Mouse (Mus musculus) left cerebral cortex, adult 2 months (tissue): Measurements from ENCODE around the gene Gm10642. TPM values are rescaled to one million over a fixed set of nuclear protein-coding genes. Genes with fewer than 3 reads are reported as not detected.

ENCODE experiments used
- DNase-seq, 2 experiments: peaks; one replicate each; pipeline ENCODE4 v3.0.0; 2021 to 2022; ENCODE audit warnings: low spot score in 2 of 2, mixed read lengths in 1 of 2; ENCODE audit errors: extremely low spot score in 1 of 2
- H3K27ac ChIP-seq: fragments of 200-600 bp; 2 replicates; pipeline ENCODE4 v1.8.1; 2022
- H3K4me3 ChIP-seq: fragments of 200-600 bp; 2 replicates; pipeline ENCODE4 v1.8.1; 2022
- CTCF ChIP-seq: fragments of 200-600 bp; IDR thresholded peaks from 2 replicates; pipeline ENCODE4 v1.8.1; 2022; ENCODE audit warnings: antibody characterized with exemption, mild to moderate bottlenecking, moderate library complexity
- intact Hi-C: fragments of 180-260 bp; cut with DNase I; formaldehyde crosslinking; loops from one replicate; pipeline ENCODE4 v1.15.1; 2025
- total RNA-seq, 2 experiments: library from RNA; stranded (reverse); gene quantifications; 2 replicates each; pipeline ENCODE4 v1.2.3; 2021

Gene Gm10642
- total RNA-seq, 2 experiments from 2014 or later: 1.5 to 1.6 TPM

- intact Hi-C loops: loop anchor here (5.0 kb wide), 2 partner anchors 172 to 402 kb away; no protein-coding TSS in a partner anchor
- no peak for TF ChIP-seq CTCF
- DNase-seq: no peak
Observed at GRCm38 (mm10) chr9:70675117-70675516, 19.1 kb downstream of the Gm10642 start.

GRCm38 (mm10) chr9:70675961-70676360 lies 19.9 kb downstream of the Gm10642 start:
- no peak overlapping the region for H3K27ac ChIP-seq
- no peak overlapping the region for H3K4me3 ChIP-seq
- intact Hi-C loops: loop anchor here (5.0 kb wide), 2 partner anchors 171 to 401 kb away; no protein-coding TSS in a partner anchor
- no peak; the same call in 1 of the 2 replicates for TF ChIP-seq CTCF
- no peak for DNase-seq

More at GRCm38 (mm10) chr9:70675117-70675516, 19.1 kb downstream of the Gm10642 start:
- Histone ChIP-seq H3K4me3 (no peak overlapping the region), H3K27ac (no peak overlapping the region)

GRCm38 (mm10) chr9:70678682-70679131 lies 22.7 kb downstream of the Gm10642 start, which contains the start of gene Adam10:
Gene Adam10, plus strand, starts transcription at chr9:70678997.
- TF ChIP-seq CTCF: no peak
- intact Hi-C loops: loop anchor here (1.0 to 5.0 kb wide), 3 partner anchors 21 to 399 kb away; partner anchors contain the start of gene Mindy2
- peak; percentile 98 to 99 for DNase-seq

GRCm38 (mm10) chr9:70679132-70680091 lies 23.4 kb downstream of the Gm10642 start:
- no peak for TF ChIP-seq CTCF
- peak overlapping the region; percentile 91 for H3K4me3 ChIP-seq
- peak in 1 of 2 experiments; percentile 50 for DNase-seq
- intact Hi-C loops: loop anchor here (5.0 kb wide), 2 partner anchors 168 to 398 kb away; no protein-coding TSS in a partner anchor
- peak overlapping the region; percentile 95 for H3K27ac ChIP-seq

More at GRCm38 (mm10) chr9:70678682-70679131, 22.7 kb downstream of the Gm10642 start, which contains the start of gene Adam10:
- Histone ChIP-seq H3K27ac (peak within 1 kb of the TSS; percentile 95), H3K4me3 (peak within 1 kb of the TSS; percentile 91)

GRCm38 (mm10) chr9:70682202-70682601 lies 26.2 kb downstream of the Gm10642 start:
- no peak overlapping the region for H3K27ac ChIP-seq
- intact Hi-C loops: no loop called here
- TF ChIP-seq CTCF: no peak
- DNase-seq: no peak
- H3K4me3 ChIP-seq: no peak overlapping the region

- TF ChIP-seq CTCF: no peak
- no peak for DNase-seq
- Histone ChIP-seq H3K27ac (no peak overlapping the region), H3K4me3 (no peak overlapping the region)
- intact Hi-C loops: no loop called here
Observed at GRCm38 (mm10) chr9:70688301-70688968, 32.4 kb downstream of the Gm10642 start.

GRCm38 (mm10) chr9:70689926-70690325 lies 33.9 kb downstream of the Gm10642 start:
- Histone ChIP-seq H3K27ac (no peak overlapping the region), H3K4me3 (no peak overlapping the region)
- no peak for DNase-seq
- intact Hi-C loops: no loop called here
- no peak for TF ChIP-seq CTCF

GRCm38 (mm10) chr9:70690579-70690978 lies 34.5 kb downstream of the Gm10642 start:
- Histone ChIP-seq H3K27ac (no peak overlapping the region), H3K4me3 (no peak overlapping the region)
- DNase-seq: no peak
- intact Hi-C loops: no loop called here
- TF ChIP-seq CTCF: no peak

GRCm38 (mm10) chr9:70691772-70692693 lies 36.0 kb downstream of the Gm10642 start:
- TF ChIP-seq CTCF: no peak
- DNase-seq: no peak
- intact Hi-C loops: no loop called here
- no peak overlapping the region for H3K27ac ChIP-seq
- no peak overlapping the region for H3K4me3 ChIP-seq

GRCm38 (mm10) chr9:70695723-70696122 lies 39.7 kb downstream of the Gm10642 start:
- Histone ChIP-seq H3K27ac (no peak overlapping the region), H3K4me3 (no peak overlapping the region)
- intact Hi-C loops: no loop called here
- TF ChIP-seq CTCF: no peak
- no peak for DNase-seq

GRCm38 (mm10) chr9:70698090-70698489 lies 42.0 kb downstream of the Gm10642 start:
- DNase-seq: no peak
- no peak for TF ChIP-seq CTCF
- Histone ChIP-seq H3K4me3 (no peak overlapping the region), H3K27ac (no peak overlapping the region)
- intact Hi-C loops: no loop called here
